Mouse (Mus musculus) limb, embryonic 14.5 days (tissue): ENCODE measurements at regions not wholly inside any gene's neighbourhood (a gene's known extent, or its start where the extent isn't known, plus 50 kb on each side); places are given as distances from the start of the nearest gene placed in this dataset.

ENCODE experiments used
- ATAC-seq: fragments of 200-750 bp; cut with Nextera tagmentation; 2 replicates; pipeline ENCODE4 v1.8.0; 2017; ENCODE audit warnings: low read depth, moderate number of reproducible peaks, moderate TSS enrichment; ENCODE audit not compliant: low FRiP score
- DNase-seq: peaks from one replicate; pipeline ENCODE4 v3.0.0-alpha.2; 2015; ENCODE audit warnings: low spot score
- H3K27ac ChIP-seq: fragments of 300-500 bp; sonication (generic); replicated peaks from 2 replicates; pipeline ENCODE4 v1.5.1; 2014; ENCODE audit warnings: low read depth, mild to moderate bottlenecking, low read length, moderate library complexity, mixed read lengths
- H3K27me3 ChIP-seq: fragments of 300-500 bp; sonication (generic); 2 replicates; pipeline ENCODE4 v1.6.1; 2014; ENCODE audit warnings: low read length, mixed read lengths; ENCODE audit not compliant: control insufficient read depth, insufficient read depth
- H3K36me3 ChIP-seq: fragments of 300-500 bp; sonication (generic); 2 replicates; pipeline ENCODE4 v1.6.1; 2014; ENCODE audit warnings: mild to moderate bottlenecking, low read length, moderate library complexity, mixed read lengths; ENCODE audit not compliant: control insufficient read depth, insufficient read depth
- H3K4me1 ChIP-seq: fragments of 300-500 bp; sonication (generic); 2 replicates; pipeline ENCODE4 v1.6.1; 2014; ENCODE audit warnings: antibody characterized with exemption, low read length, mixed read lengths; ENCODE audit not compliant: control insufficient read depth, insufficient read depth
- H3K4me2 ChIP-seq: fragments of 300-500 bp; sonication (generic); replicated peaks from 2 replicates; pipeline ENCODE4 v1.6.1; 2014; ENCODE audit warnings: low read depth, mild to moderate bottlenecking, low read length, moderate library complexity; ENCODE audit not compliant: severe bottlenecking
- H3K4me3 ChIP-seq: fragments of 300-500 bp; sonication (generic); replicated peaks from 2 replicates; pipeline ENCODE4 v1.5.1; 2014; ENCODE audit warnings: low read length
- H3K9ac ChIP-seq: fragments of 300-500 bp; sonication (generic); 2 replicates; pipeline ENCODE4 v1.6.1; 2014; ENCODE audit warnings: mild to moderate bottlenecking, low read depth, low read length, moderate library complexity; ENCODE audit not compliant: severe bottlenecking
- H3K9me3 ChIP-seq: fragments of 300-500 bp; sonication (generic); 2 replicates; pipeline ENCODE4 v1.6.1; 2016; ENCODE audit warnings: low read length; ENCODE audit not compliant: control insufficient read depth
- POLR2A ChIP-seq: fragments of 200-500 bp; IDR thresholded peaks from 2 replicates; pipeline ENCODE4 v1.8.0; 2012; ENCODE audit warnings: inconsistent platforms, mild to moderate bottlenecking, moderate library complexity, borderline replicate concordance; ENCODE audit not compliant: insufficient read depth, insufficient read length; ENCODE audit errors: extremely low read depth
- WGBS: fragments of 180-500 bp; shearing (Covaris S2); extraction: QIAGEN DNeasy Blood & Tissue Kit; methylation state at CpG from one replicate; pipeline ENCODE4 v1.1.7; 2014; 5-methylcytosine and 5-hydroxymethylcytosine counted together

DNA sequence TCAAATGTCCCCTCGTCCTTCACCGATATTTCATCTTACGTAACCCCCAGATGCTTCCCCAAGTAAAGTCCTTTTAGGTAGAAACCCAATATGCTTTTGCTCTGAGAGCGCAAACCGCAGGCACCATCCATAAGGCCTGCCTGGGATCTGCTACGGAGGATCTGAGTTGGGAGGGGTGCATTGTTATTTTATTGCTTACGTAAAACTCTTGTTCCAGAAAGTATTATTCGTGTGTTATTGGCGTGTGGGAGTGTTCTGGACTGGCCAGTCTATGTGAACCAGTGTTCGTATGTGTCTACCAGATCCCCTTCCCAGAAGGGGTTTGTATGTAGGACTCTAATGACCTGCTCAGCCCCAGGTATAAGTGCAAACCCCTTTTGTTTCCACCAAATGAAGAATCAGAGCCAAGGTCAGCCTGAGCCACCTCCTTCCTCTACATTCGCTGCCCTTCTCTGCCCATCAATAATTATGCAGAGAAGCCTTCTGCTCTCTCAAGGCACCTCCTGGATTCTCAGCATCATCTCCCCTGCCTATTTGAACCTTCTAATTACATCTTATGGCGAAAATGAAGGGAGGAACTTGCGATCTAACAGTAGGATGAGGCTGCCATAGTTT lies 488.7 kb downstream of the Prss52 start:
- H3K27me3 ChIP-seq: peaks cover 50% of the 10 kb centered on the region
- no peak overlapping the region for H3K4me2 ChIP-seq
- no peak overlapping the region for H3K27ac ChIP-seq
- TF ChIP-seq POLR2A: no peak
- H3K4me3 ChIP-seq: no peak overlapping the region
- H3K36me3 ChIP-seq: no peaks in the 10 kb centered on the region
- H3K4me1 ChIP-seq: peaks cover 5% of the 10 kb centered on the region; the same call in 1 of the 2 replicates
- H3K9me3 ChIP-seq: no peaks in the 10 kb centered on the region
- ATAC-seq (no peak), DNase-seq (no peak)
- 57% methylated on average over 13 of the region's 13 CpGs for WGBS
- no peak overlapping the region for H3K9ac ChIP-seq

- 51% methylated on average over 4 of the region's 4 CpGs for WGBS
- no peak overlapping the region for H3K4me2 ChIP-seq
- DNase-seq (no peak), ATAC-seq (no peak)
- peaks cover 42% of the 10 kb centered on the region for H3K27me3 ChIP-seq
- H3K36me3 ChIP-seq: no peaks in the 10 kb centered on the region
- TF ChIP-seq POLR2A: no peak
- no peaks in the 10 kb centered on the region for H3K9me3 ChIP-seq
- H3K27ac ChIP-seq: no peak overlapping the region
- H3K4me1 ChIP-seq: peaks cover 5% of the 10 kb centered on the region; the same call in 1 of the 2 replicates
- no peak overlapping the region for H3K4me3 ChIP-seq
- H3K9ac ChIP-seq: no peak overlapping the region
These were observed 489.5 kb downstream of the Prss52 start for GRCm38 (mm10) chr14:64593564-64593963.

- Histone ChIP-seq H3K4me1 (peaks cover 5% of the 10 kb centered on the region; the same call in 1 of the 2 replicates), H3K9me3 (no peaks in the 10 kb centered on the region), H3K27ac (no peak overlapping the region), H3K27me3 (peaks cover 37% of the 10 kb centered on the region), H3K4me2 (no peak overlapping the region), H3K9ac (no peak overlapping the region), H3K4me3 (no peak overlapping the region), H3K36me3 (no peaks in the 10 kb centered on the region)
- no peak for DNase-seq
- WGBS: 59% methylated on average over 7 of the region's 7 CpGs
- TF ChIP-seq POLR2A: no peak
- no peak for ATAC-seq
These were observed 490.0 kb downstream of the Prss52 start for GRCm38 (mm10) chr14:64594021-64594561.

- no peak for TF ChIP-seq POLR2A
- no peak overlapping the region for H3K9ac ChIP-seq
- no peaks in the 10 kb centered on the region for H3K9me3 ChIP-seq
- no peak overlapping the region for H3K4me3 ChIP-seq
- H3K36me3 ChIP-seq: no peaks in the 10 kb centered on the region
- H3K4me1 ChIP-seq: peaks cover 2% of the 10 kb centered on the region; the same call in 1 of the 2 replicates
- H3K27ac ChIP-seq: no peak overlapping the region
- peaks cover 28% of the 10 kb centered on the region for H3K27me3 ChIP-seq
- DNase-seq: no peak
- H3K4me2 ChIP-seq: no peak overlapping the region
- WGBS: 45% methylated on average over 10 of the region's 10 CpGs
- ATAC-seq: no peak
These were observed 490.9 kb downstream of the Prss52 start for GRCm38 (mm10) chr14:64594811-64595522.

DNA sequence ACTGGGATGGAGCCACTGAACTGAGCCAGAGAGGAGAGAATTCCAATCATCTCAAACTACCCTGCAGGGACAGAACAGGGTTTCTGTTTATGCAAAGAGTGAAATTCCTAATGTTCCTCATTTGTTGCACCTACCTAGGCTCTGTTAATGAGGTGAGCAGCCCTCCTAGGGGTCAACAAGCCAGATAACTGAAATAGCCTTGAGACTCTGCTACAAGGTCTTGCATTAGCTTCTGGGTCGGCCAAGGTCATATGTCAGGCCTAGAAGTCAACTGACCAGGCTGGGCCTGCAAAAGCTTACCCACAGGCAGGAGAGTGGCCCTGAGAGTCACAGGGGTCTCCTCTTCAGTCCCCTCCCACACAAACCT lies 491.4 kb downstream of the Prss52 start:
- Histone ChIP-seq H3K36me3 (no peaks in the 10 kb centered on the region), H3K27ac (no peak overlapping the region), H3K4me1 (no peaks in the 10 kb centered on the region), H3K4me2 (no peak overlapping the region), H3K4me3 (no peak overlapping the region), H3K9me3 (no peaks in the 10 kb centered on the region), H3K27me3 (peaks cover 23% of the 10 kb centered on the region), H3K9ac (no peak overlapping the region)
- no peak for DNase-seq
- WGBS: 42% methylated on average over 1 of the region's 1 CpGs
- ATAC-seq: no peak
- TF ChIP-seq POLR2A: no peak
